Mouse (Mus musculus): ENCODE measurements at regions not wholly inside any gene's neighbourhood (a gene's known extent, or its start where the extent isn't known, plus 50 kb on each side); places are given as distances from the start of the nearest gene placed in this dataset.

- TF ChIP-seq CTCF (IDR thresholded peaks at IDR 0.05; ENCODE audit: low read depth, low read length) (no peak), EP300 (IDR thresholded peaks at IDR 0.05; ENCODE audit: insufficient read depth, low read depth, low read length) (no peak)
Measured at GRCm38 (mm10) chr10:111103086-111103485, 61.5 kb upstream of the Osbpl8 start.

Measured in ES-Bruce4 (cell line).